Mouse (Mus musculus): Measurements from ENCODE around the gene Dnah10.

- TF ChIP-seq CTCF (IDR thresholded peaks at IDR 0.05; ENCODE audit: extremely low read depth, insufficient read depth, low read length) = no peak
- no peak for TF ChIP-seq POLR2A (IDR thresholded peaks at IDR 0.05; ENCODE audit: extremely low read depth, insufficient read depth, low read length)
These were observed 136.6 kb downstream of the Dnah10 start for GRCm38 (mm10) chr5:124861463-124861862.

All from cortical plate, adult 2 months (tissue).